Mouse (Mus musculus) granulocyte monocyte progenitor cell, adult 5-6 weeks (primary cell): ENCODE results near the gene Ccr1l1. TPM values are rescaled to one million over a fixed set of nuclear protein-coding genes. Genes with fewer than 3 reads are reported as not detected.

Experiments
- ATAC-seq: replicated peaks from 2 replicates; pipeline ENCODE4 v1.8.0; 2016; ENCODE audit warnings: mild to moderate bottlenecking, moderate TSS enrichment, inconsistent platforms; ENCODE audit not compliant: poor library complexity, severe bottlenecking
- total RNA-seq, 2 experiments: library from RNA; stranded (forward) in 1 of 2; stranded (reverse) in 1 of 2; fragments of 200-712, 200-1000 nt in 1 of 2; fragments of >200 nt in 1 of 2; fragmentation: Nextera tagmentation in 1 of 2; gene quantifications; 2 replicates each; pipeline ENCODE4 v1.2.3; 2014 to 2017

Ccr1l1 gene
- total RNA-seq, 2 experiments from 2014 or later: not detected

GRCm38 (mm10) chr9:123931761-123932700 lies 46.2 kb downstream of the Ccr1l1 start:
- peak; percentile 44 for ATAC-seq

GRCm38 (mm10) chr9:123930926-123931325 lies 47.3 kb downstream of the Ccr1l1 start:
- ATAC-seq: no peak

DNA sequence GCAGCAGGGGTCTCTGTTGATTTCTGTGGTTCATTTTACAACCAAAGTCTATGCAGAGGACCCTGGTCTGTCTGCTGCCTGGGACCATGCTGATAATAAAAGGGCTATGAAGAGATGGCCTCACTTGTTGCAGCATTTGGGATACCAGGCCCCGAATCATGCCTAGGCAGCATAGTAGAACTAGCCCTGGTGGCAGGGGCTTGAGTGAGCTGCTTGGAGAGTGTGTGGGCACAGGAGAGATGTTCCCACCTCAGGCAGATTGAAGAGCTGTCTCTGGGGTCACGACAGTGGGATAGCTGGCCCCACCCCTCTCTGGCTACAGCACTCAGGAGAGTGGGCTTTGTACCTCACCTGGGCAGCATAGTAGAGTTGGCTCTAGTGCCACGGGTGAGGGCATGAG lies 47.7 kb downstream of the Ccr1l1 start:
- ATAC-seq: no peak

DNA sequence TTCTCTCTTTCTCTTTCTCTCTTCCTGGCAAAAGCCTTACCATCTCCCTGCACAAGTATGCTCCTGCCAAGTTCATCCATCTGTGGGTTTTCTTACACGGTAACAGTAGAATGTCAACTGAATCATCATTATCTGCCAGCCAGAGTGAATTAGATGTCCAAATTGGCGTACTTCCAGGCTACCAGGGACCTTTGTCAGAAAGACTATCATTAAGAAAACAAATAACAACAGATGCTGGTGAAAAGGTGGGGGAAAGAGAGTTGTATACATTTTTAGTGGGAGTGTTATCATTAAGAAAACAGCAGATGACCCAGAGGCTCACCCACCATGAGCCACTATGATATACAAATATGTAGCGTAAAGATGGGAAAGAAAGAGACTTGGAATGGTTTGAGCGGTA lies 48.3 kb downstream of the Ccr1l1 start:
- ATAC-seq: no peak

DNA sequence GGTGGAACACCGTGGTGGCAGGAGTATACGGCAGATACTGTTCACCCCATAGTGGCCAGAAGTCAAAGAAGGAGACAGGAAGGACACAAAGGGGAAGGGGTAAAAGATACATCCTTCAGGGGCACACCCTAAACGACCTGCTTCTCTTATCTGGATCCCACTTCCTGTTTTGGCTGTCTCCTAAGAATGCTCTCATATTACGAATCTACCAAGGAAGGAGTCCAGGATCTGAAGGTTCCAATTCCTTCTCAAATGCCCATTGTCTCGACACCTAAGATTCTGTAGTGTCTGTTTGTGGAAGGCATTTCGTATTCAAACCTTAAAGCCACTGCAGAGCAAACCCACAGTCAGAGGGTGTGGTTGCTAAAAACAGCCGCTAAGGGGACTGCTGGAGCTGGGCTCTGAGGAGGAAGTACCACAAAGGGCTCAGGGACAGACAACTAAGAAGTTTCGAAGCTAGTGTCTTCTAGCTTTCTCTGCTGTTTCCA lies 49.4 kb downstream of the Ccr1l1 start:
- peak; percentile 17 for ATAC-seq

GRCm38 (mm10) chr9:123928118-123928758 lies 50.0 kb downstream of the Ccr1l1 start:
- peak; percentile 21 for ATAC-seq

- ATAC-seq: no peak
Observed at GRCm38 (mm10) chr9:123927281-123927960, 50.8 kb downstream of the Ccr1l1 start.

Other genes starting within 250 kb of the Ccr1l1 start
- gene Cxcr6, start 171.9 kb downstream of the Ccr1l1 start, total RNA-seq (2014; fragmentation: Nextera tagmentation): not detected in 2 replicates
- gene Cxcr6, start 171.9 kb downstream of the Ccr1l1 start, total RNA-seq (2017): not detected in 2 replicates
- gene Fyco1, start 126.5 kb downstream of the Ccr1l1 start, total RNA-seq (2014; fragmentation: Nextera tagmentation): 19.1 and 28.6 TPM in 2 replicates
- gene Fyco1, start 126.5 kb downstream of the Ccr1l1 start, total RNA-seq (2017): 10.7 and 15.1 TPM in 2 replicates
- not detected in 2 replicates for gene Xcr1, start 116.4 kb downstream of the Ccr1l1 start, total RNA-seq (2014; fragmentation: Nextera tagmentation)
- gene Xcr1, start 116.4 kb downstream of the Ccr1l1 start, total RNA-seq (2017): 0.13 TPM in 1 of 2 replicates, not detected in the other
- 2.1 and 3.8 TPM in 2 replicates for gene Ccr1, start 9.7 kb downstream of the Ccr1l1 start, total RNA-seq (2014; fragmentation: Nextera tagmentation)
- 4.7 and 5.6 TPM in 2 replicates for gene Ccr1, start 9.7 kb downstream of the Ccr1l1 start, total RNA-seq (2017)
- not detected in 2 replicates for gene Ccr3, start 43.6 kb upstream of the Ccr1l1 start, total RNA-seq (2014; fragmentation: Nextera tagmentation)
- gene Ccr3, start 43.6 kb upstream of the Ccr1l1 start, total RNA-seq (2017): 0.36 and 0.73 TPM in 2 replicates
- 77.9 and 81.0 TPM in 2 replicates for gene Ccr2, start 123.5 kb upstream of the Ccr1l1 start, total RNA-seq (2014; fragmentation: Nextera tagmentation)
- gene Ccr2, start 123.5 kb upstream of the Ccr1l1 start, total RNA-seq (2017): 132 and 146 TPM in 2 replicates
- gene Ccr5, start 143.1 kb upstream of the Ccr1l1 start, total RNA-seq (2014; fragmentation: Nextera tagmentation): 0.04 and 2.4 TPM in 2 replicates
- gene Ccr5, start 143.1 kb upstream of the Ccr1l1 start, total RNA-seq (2017): 0.31 and 0.34 TPM in 2 replicates